Mouse (Mus musculus): ENCODE measurements around the gene Osbpl11.

DNA sequence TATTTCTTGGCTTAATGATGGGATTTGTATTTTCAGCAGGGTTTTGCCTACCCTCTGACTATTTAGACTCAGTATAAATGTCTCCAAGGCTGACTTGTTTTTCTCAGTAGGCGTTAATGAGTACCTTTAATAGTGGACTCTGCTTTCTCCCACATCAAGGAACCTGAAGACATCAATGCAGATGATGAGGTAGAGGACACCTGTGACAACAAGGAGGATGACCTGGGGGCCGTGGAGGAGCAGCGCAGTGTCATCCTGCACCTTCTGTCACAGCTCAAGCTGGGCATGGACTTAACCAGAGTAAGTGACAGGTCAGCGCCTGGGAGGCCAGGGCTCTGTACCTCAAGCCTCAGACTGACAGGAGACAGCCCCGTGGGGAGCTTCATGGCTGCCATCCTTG lies 39.5 kb downstream of the Osbpl11 start:
- TF ChIP-seq POLR2A (IDR thresholded peaks at IDR 0.05; ENCODE audit: low read depth, low read length) = no peak
- no peak for TF ChIP-seq CTCF (conservative IDR thresholded peaks at IDR 0.05; ENCODE audit: insufficient read depth, insufficient read length, low read depth, low read length)
